Mouse (Mus musculus): ENCODE measurements around the gene Samd1. TPM values are rescaled to one million over a fixed set of nuclear protein-coding genes. Genes with fewer than 3 reads are reported as not detected.
"Not testable (repeated sequence)": the region's sequence is repeated elsewhere in the genome, so short reads cannot be mapped to it uniquely, and the experiment has no call there.

The Samd1 gene
- polyA plus RNA-seq, 1 experiment from 2014 or later: 17.9 TPM

DNA sequence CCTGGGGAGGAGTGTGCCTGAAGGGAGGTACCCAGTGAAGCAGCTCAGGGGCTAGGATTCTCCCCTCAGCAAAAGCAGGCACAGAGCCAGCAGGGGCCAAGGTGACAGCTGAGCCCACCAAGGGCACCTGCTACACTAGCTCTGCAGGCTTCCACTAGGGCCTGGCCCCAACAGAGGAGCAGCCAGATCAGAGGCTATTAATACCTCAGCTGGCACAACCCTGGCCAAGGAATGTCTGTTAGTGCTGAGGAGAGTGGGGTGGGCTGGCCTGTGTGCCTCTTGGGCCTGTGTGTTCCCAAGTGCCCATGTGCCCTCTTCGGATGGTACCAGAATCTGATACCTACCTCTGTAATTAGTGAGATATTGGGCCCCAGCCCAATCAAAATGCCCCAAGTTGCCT, 17.2 kb upstream of the Samd1 start:
- no peak for ATAC-seq (ENCODE audit: low FRiP score, low TSS enrichment)
- H3K9ac ChIP-seq (ENCODE audit: low read depth, low read length): no peak overlapping the region
- H3K4me2 ChIP-seq (replicated peaks; ENCODE audit: low read depth, low read length): no peak overlapping the region
- WGBS: 90% methylated on average over 1 of the region's 1 CpGs
- H3K36me3 ChIP-seq (ENCODE audit: control insufficient read depth, insufficient read depth, low read length): peaks cover 51% of the 10 kb centered on the region
- H3K4me3 ChIP-seq (ENCODE audit: low read length): no peak overlapping the region
- H3K9me3 ChIP-seq (ENCODE audit: control insufficient read depth, low read length): no peaks in the 10 kb centered on the region
- peaks cover 11% of the 10 kb centered on the region for H3K4me1 ChIP-seq (ENCODE audit: control insufficient read depth, insufficient read depth, low read length)
- no peaks in the 10 kb centered on the region for H3K27me3 ChIP-seq (ENCODE audit: control insufficient read depth, insufficient read depth, low read length)
- H3K27ac ChIP-seq (ENCODE audit: low read depth, low read length): no peak overlapping the region

DNA sequence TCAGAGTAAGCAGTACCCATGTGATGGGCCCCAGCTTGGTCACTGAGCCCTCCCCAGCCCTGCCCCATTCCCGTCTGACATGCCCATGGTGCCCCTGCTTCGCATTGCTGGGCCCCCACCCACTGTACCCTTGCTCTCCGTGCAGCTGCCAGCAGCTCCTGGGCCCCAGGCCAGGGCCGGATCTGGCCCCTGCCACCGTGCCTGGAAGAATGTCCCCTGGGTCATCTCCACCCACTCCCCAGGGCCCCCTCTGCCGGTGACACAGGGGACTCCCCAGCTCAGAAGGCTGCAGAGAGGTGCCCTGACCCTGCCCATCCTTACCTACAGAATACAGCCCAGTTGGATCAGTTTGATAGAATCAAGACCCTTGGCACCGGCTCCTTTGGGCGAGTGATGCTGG, 16.6 kb upstream of the Samd1 start:
- H3K27ac ChIP-seq (ENCODE audit: low read depth, low read length): no peak overlapping the region
- H3K9ac ChIP-seq (ENCODE audit: low read depth, low read length): no peak overlapping the region
- no peak for ATAC-seq (ENCODE audit: low FRiP score, low TSS enrichment)
- H3K4me1 ChIP-seq (ENCODE audit: control insufficient read depth, insufficient read depth, low read length): peaks cover 11% of the 10 kb centered on the region
- no peak overlapping the region for H3K4me2 ChIP-seq (replicated peaks; ENCODE audit: low read depth, low read length)
- 82% methylated on average over 8 of the region's 8 CpGs for WGBS
- no peaks in the 10 kb centered on the region for H3K9me3 ChIP-seq (ENCODE audit: control insufficient read depth, low read length)
- H3K36me3 ChIP-seq (ENCODE audit: control insufficient read depth, insufficient read depth, low read length): peaks cover 56% of the 10 kb centered on the region
- no peak overlapping the region for H3K4me3 ChIP-seq (ENCODE audit: low read length)
- H3K27me3 ChIP-seq (ENCODE audit: control insufficient read depth, insufficient read depth, low read length): no peaks in the 10 kb centered on the region

- no peak overlapping the region for H3K4me2 ChIP-seq (replicated peaks; ENCODE audit: low read depth, low read length)
- no peak for ATAC-seq (ENCODE audit: low FRiP score, low TSS enrichment)
- no peak overlapping the region for H3K4me3 ChIP-seq (ENCODE audit: low read length)
- peaks cover 11% of the 10 kb centered on the region for H3K4me1 ChIP-seq (ENCODE audit: control insufficient read depth, insufficient read depth, low read length)
- no peaks in the 10 kb centered on the region for H3K9me3 ChIP-seq (ENCODE audit: control insufficient read depth, low read length)
- no peak overlapping the region for H3K9ac ChIP-seq (ENCODE audit: low read depth, low read length)
- H3K27me3 ChIP-seq (ENCODE audit: control insufficient read depth, insufficient read depth, low read length): no peaks in the 10 kb centered on the region
- H3K27ac ChIP-seq (ENCODE audit: low read depth, low read length): no peak overlapping the region
- H3K36me3 ChIP-seq (ENCODE audit: control insufficient read depth, insufficient read depth, low read length): peaks cover 59% of the 10 kb centered on the region
- 95% methylated on average over 7 of the region's 7 CpGs for WGBS
These were observed 15.9 kb upstream of the Samd1 start for GRCm38 (mm10) chr8:83981533-83981932.

- no peaks in the 10 kb centered on the region for H3K27me3 ChIP-seq (ENCODE audit: control insufficient read depth, insufficient read depth, low read length)
- no peak overlapping the region for H3K27ac ChIP-seq (ENCODE audit: low read depth, low read length)
- peaks cover 66% of the 10 kb centered on the region for H3K36me3 ChIP-seq (ENCODE audit: control insufficient read depth, insufficient read depth, low read length)
- H3K9me3 ChIP-seq (ENCODE audit: control insufficient read depth, low read length): no peaks in the 10 kb centered on the region
- WGBS: 91% methylated on average over 4 of the region's 4 CpGs
- H3K4me2 ChIP-seq (replicated peaks; ENCODE audit: low read depth, low read length): no peak overlapping the region
- H3K9ac ChIP-seq (ENCODE audit: low read depth, low read length): no peak overlapping the region
- H3K4me3 ChIP-seq (ENCODE audit: low read length): no peak overlapping the region
- ATAC-seq (ENCODE audit: low FRiP score, low TSS enrichment): no peak
- H3K4me1 ChIP-seq (ENCODE audit: control insufficient read depth, insufficient read depth, low read length): peaks cover 4% of the 10 kb centered on the region
These were observed 15.0 kb upstream of the Samd1 start for GRCm38 (mm10) chr8:83982449-83982848.

DNA sequence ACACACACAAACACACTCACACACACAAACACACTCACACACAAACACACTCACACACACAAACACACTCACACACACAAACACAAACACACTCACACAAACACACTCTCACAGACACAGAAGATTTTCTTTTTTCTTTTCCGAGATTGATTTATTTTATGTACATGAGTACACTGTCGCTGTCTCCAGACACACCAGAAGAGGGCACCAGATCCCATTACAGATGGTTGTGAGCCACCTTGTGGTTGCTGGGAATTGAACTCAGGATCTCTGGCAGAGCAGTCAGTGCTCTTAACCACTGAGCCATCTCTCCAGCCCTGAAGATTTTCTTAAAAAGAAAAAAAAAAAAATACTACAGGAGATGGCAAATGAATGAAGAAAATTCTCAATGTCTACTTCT, 14.2 kb upstream of the Samd1 start:
- not testable (repeated sequence) for H3K4me3 ChIP-seq (ENCODE audit: low read length); H3K9ac ChIP-seq (ENCODE audit: low read depth, low read length); H3K9me3 ChIP-seq (ENCODE audit: control insufficient read depth, low read length); H3K4me2 ChIP-seq (replicated peaks; ENCODE audit: low read depth, low read length); H3K27ac ChIP-seq (ENCODE audit: low read depth, low read length); H3K4me1 ChIP-seq (ENCODE audit: control insufficient read depth, insufficient read depth, low read length); H3K27me3 ChIP-seq (ENCODE audit: control insufficient read depth, insufficient read depth, low read length); ATAC-seq (ENCODE audit: low FRiP score, low TSS enrichment)
- 91% methylated on average over 2 of the region's 2 CpGs for WGBS
- H3K36me3 ChIP-seq (ENCODE audit: control insufficient read depth, insufficient read depth, low read length): peaks cover 71% of the 10 kb centered on the region

- Histone ChIP-seq H3K9me3 (ENCODE audit: control insufficient read depth, low read length) (no peaks in the 10 kb centered on the region), H3K27me3 (ENCODE audit: control insufficient read depth, insufficient read depth, low read length) (no peaks in the 10 kb centered on the region), H3K9ac (ENCODE audit: low read depth, low read length) (no peak overlapping the region), H3K36me3 (ENCODE audit: control insufficient read depth, insufficient read depth, low read length) (peaks cover 77% of the 10 kb centered on the region), H3K27ac (ENCODE audit: low read depth, low read length) (no peak overlapping the region), H3K4me1 (ENCODE audit: control insufficient read depth, insufficient read depth, low read length) (no peaks in the 10 kb centered on the region), H3K4me2 (replicated peaks; ENCODE audit: low read depth, low read length) (no peak overlapping the region), H3K4me3 (ENCODE audit: low read length) (no peak overlapping the region)
- ATAC-seq (ENCODE audit: low FRiP score, low TSS enrichment): no peak
- WGBS: 91% methylated on average over 7 of the region's 7 CpGs
These were observed 8.2 kb upstream of the Samd1 start for GRCm38 (mm10) chr8:83989243-83989642.

DNA sequence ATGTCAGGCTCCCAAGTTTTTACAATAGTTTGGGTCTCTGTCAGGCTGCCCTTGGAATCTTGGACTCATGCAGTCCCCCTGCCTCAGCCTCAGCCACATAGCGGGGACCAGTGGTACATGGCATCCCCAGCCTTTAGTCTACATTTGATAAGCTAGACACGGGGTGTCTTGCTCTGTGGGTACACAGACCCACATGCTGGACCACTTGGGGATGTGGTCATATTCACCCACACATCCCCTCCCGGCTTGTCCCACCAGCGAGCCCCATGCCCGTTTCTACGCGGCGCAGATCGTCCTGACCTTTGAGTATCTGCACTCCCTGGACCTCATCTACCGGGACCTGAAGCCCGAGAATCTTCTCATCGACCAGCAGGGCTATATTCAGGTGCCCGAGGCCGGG, 7.3 kb upstream of the Samd1 start:
- no peak overlapping the region for H3K4me3 ChIP-seq (ENCODE audit: low read length)
- no peak for ATAC-seq (ENCODE audit: low FRiP score, low TSS enrichment)
- H3K36me3 ChIP-seq (ENCODE audit: control insufficient read depth, insufficient read depth, low read length): peaks cover 72% of the 10 kb centered on the region
- no peaks in the 10 kb centered on the region for H3K27me3 ChIP-seq (ENCODE audit: control insufficient read depth, insufficient read depth, low read length)
- no peak overlapping the region for H3K9ac ChIP-seq (ENCODE audit: low read depth, low read length)
- H3K27ac ChIP-seq (ENCODE audit: low read depth, low read length): no peak overlapping the region
- no peaks in the 10 kb centered on the region for H3K9me3 ChIP-seq (ENCODE audit: control insufficient read depth, low read length)
- WGBS: 94% methylated on average over 14 of the region's 14 CpGs
- no peaks in the 10 kb centered on the region for H3K4me1 ChIP-seq (ENCODE audit: control insufficient read depth, insufficient read depth, low read length)
- no peak overlapping the region for H3K4me2 ChIP-seq (replicated peaks; ENCODE audit: low read depth, low read length)

- Histone ChIP-seq H3K4me3 (ENCODE audit: low read length) (no peak overlapping the region), H3K36me3 (ENCODE audit: control insufficient read depth, insufficient read depth, low read length) (peaks cover 52% of the 10 kb centered on the region), H3K4me1 (ENCODE audit: control insufficient read depth, insufficient read depth, low read length) (peaks cover 4% of the 10 kb centered on the region), H3K27me3 (ENCODE audit: control insufficient read depth, insufficient read depth, low read length) (no peaks in the 10 kb centered on the region), H3K4me2 (replicated peaks; ENCODE audit: low read depth, low read length) (no peak overlapping the region), H3K9me3 (ENCODE audit: control insufficient read depth, low read length) (no peaks in the 10 kb centered on the region), H3K27ac (ENCODE audit: low read depth, low read length) (no peak overlapping the region), H3K9ac (ENCODE audit: low read depth, low read length) (no peak overlapping the region)
- no peak for ATAC-seq (ENCODE audit: low FRiP score, low TSS enrichment)
- WGBS: 63% methylated on average over 2 of the region's 2 CpGs
These were observed 5.0 kb upstream of the Samd1 start for GRCm38 (mm10) chr8:83992488-83992887.

GRCm38 (mm10) chr8:83994030-83994429, 3.4 kb upstream of the Samd1 start:
- peaks cover 38% of the 10 kb centered on the region for H3K36me3 ChIP-seq (ENCODE audit: control insufficient read depth, insufficient read depth, low read length)
- ATAC-seq (ENCODE audit: low FRiP score, low TSS enrichment): no peak
- H3K27me3 ChIP-seq (ENCODE audit: control insufficient read depth, insufficient read depth, low read length): no peaks in the 10 kb centered on the region
- H3K4me2 ChIP-seq (replicated peaks; ENCODE audit: low read depth, low read length): no peak overlapping the region
- H3K4me3 ChIP-seq (ENCODE audit: low read length): no peak overlapping the region
- H3K9me3 ChIP-seq (ENCODE audit: control insufficient read depth, low read length): no peaks in the 10 kb centered on the region
- H3K9ac ChIP-seq (ENCODE audit: low read depth, low read length): no peak overlapping the region
- 87% methylated on average over 3 of the region's 3 CpGs for WGBS
- H3K4me1 ChIP-seq (ENCODE audit: control insufficient read depth, insufficient read depth, low read length): peaks cover 8% of the 10 kb centered on the region
- H3K27ac ChIP-seq (ENCODE audit: low read depth, low read length): no peak overlapping the region
